Mouse (Mus musculus) spleen, embryonic (tissue): ENCODE data around the gene Fam166b.

ENCODE experiments used
- CTCF ChIA-PET: fragments of 350-600 bp; sonication (Branson Sonifier 250); formaldehyde crosslinking; loops from one replicate; lab custom pipeline; 2022; lab: Charles Lee

The Fam166b gene

DNA sequence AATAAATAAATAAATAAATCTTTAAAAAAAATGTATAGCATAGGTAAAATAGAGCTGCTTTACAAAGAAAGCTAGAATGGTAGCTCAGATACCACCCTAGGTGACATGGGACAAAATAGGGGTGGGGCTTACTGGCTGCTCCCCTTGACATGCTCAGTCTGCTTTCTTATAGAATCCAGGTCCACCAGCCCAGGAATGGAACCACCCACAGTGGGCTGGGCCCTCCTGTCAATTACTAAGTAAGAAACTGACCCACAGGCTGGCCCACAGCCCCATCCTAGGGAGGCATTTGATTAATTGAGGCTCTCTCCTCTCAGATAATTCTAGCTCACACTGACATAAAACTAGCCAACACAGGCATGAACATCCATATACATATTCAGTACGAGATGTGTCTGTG lies 3.9 kb upstream of the Fam166b start:
- CTCF ChIA-PET, result interaction anchor here (0.6 to 1.5 kb wide), 3 partner anchors 48 to 167 kb away, joined by 3 to 7 read pairs (median 3); no protein-coding TSS in a partner anchor

DNA sequence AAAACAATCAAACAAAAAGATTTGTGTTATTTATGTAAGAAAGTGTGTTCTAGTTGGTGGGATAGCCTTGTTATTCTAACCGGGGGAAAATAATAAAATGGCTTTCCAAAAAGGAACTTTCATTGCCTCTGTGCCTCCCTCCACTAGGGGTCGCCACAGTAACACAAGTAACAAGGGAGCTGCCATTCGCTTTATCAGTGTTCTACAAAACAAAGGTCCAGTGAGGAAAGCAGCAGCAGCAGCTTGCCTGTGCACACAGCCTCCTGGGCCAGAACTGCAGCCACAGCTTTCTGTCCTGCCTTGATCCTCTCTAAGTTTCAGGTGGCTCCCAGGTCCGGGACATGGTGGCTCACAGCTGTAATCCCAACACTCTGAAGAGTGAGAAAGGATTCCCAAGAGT lies 2.8 kb upstream of the Fam166b start:
- CTCF ChIA-PET, result interaction anchor here (0.5 to 1.3 kb wide), 6 partner anchors 25 to 345 kb away, joined by 3 to 6 read pairs (median 3); no protein-coding TSS in a partner anchor

DNA sequence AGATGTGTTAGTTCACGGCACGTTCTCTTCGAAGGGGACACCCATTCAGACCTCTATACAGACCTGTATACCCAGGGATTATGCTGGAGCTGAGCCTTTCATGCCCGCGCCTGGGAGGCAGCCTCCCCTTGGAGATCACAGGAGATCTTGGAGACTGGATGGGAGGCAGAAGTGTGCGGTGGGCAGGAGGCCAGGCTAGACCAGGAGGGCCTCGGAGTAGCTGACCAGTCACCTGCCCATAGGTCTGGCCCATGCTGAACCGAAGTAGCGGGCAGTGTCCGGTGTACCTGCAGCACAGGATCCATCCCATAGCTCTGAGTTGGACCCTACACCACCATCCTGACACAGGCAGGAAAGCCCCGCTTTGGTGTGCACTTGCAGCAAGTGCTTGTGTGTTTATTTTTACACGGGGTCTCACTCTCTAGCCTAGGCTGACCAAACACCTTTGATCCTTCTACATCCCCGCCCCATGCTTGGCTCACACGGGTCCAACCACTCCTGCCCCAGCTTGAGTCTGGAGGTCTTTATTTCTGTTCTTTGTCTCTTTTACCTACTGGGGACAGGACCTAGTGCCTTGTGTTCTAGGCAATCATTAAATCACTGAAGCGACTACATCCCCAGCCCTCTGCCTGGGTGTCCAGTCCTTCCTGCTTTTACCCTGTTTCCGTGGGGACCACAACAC lies 613 bp downstream of the Fam166b start:
- CTCF ChIA-PET, result interaction anchor here (0.7 kb wide), 1 partner anchor 51 kb away, joined by 3 read pairs; no protein-coding TSS in a partner anchor

DNA sequence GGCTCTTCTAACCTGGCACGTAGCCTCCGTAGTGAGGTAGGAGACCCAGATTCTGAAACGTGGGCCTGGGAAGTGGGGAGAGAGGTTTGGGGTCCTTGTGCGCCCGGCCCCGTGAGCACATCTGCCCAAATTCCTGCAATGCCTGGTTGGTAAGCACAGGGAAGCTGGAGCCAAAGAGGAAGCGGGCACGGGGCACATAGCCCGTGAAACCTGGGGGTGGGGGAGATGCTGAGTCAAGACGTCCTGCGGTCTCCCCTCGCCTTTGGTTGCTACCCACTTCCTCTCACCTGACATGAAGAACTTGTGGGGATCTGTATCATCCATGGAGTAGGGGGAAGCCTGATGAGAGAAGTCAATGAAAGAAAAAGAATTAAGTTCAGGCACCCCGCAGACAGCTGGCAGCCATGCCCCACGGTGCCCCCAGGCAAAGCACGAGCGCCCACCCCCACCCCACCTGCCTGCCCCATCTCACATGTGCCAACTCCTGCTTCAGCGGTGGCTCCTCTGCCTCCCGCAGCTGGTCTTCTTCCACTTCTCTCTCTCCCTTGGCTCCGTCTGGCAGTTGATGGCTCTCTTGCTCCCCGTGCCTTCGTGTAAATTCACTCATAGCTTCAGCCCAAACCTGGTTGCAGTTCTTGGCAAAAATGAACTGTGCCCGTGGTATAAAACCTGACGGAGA lies 1.3 kb downstream of the Fam166b start:
- CTCF ChIA-PET, result interaction anchor here (0.7 kb wide), 1 partner anchor 52 kb away, joined by 3 read pairs; no protein-coding TSS in a partner anchor

DNA sequence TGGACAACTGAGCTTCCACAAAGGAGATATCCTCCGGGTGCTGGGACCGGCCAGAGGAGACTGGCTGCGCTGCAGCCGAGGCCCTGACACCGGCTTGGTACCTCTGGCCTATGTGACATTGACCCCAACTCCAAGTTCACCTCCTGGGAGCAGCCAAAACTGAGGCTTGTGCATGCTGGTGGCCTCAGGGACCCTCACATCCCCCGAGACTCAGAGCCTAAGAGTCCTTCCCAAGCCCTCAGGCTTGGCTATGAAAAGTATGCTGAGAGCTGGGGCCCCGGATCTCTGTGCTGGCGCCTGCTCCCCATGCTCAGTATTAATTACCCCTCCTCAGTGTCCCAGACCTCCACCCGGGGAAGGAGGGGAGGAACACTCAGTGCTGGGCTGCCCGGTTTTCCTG lies 2.4 kb downstream of the Fam166b start:
- CTCF ChIA-PET, result no interaction called here

DNA sequence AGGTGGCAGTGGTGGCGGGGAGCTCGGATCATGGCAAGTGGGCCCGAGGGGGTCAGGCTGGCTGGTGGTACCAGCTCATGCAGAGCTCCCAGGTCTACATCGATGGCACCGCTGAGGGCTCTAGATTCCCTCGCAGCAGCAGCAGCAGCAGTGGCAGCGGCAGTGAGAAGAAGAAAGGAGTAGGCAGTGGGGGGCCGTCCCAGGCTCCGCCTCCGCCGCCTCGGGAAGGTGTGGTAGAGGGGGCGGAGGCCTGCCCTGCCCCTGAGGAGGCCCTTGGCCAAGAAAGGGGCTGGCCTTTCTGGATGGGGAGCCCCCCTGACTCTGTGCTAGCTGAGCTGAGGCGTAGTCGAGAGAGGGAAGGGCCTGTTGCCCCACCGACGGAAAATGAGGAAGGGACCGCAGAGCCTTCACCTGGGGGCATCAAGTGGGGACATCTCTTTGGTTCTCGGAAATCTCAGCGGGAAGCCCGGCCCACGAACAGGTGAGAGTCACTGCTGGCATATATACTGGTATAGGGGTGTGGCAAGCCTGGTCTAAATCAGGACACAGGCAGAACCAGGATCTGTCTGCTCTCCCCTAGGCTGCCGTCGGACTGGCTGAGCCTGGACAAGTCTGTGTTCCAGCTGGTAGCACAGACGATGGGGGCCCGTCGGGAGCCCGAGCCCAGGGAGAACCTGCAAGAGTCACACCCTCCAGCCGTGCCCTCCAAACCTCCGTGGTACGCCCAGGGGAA lies 3.1 kb downstream of the Fam166b start:
- CTCF ChIA-PET, result no interaction called here

DNA sequence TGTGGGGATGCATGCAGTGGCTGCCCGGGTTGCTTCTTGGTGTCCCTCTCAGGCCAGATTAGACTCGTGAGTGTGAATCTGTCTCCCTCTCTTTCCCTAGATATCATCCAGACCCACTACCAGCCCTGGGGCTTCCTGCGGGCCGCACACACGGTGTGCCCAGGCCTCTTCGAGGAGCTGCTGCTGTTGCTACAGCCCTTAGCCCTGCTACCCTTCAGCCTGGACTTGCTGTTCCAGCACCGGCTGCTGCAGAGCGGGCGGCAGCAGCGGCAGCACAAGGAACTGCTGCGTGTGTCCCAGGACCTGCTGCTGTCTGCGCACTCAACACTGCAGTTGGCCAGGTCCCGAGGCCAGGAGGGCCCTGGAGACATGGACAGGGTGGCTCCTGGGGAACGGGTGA lies 3.7 kb downstream of the Fam166b start:
- CTCF ChIA-PET, result no interaction called here

DNA sequence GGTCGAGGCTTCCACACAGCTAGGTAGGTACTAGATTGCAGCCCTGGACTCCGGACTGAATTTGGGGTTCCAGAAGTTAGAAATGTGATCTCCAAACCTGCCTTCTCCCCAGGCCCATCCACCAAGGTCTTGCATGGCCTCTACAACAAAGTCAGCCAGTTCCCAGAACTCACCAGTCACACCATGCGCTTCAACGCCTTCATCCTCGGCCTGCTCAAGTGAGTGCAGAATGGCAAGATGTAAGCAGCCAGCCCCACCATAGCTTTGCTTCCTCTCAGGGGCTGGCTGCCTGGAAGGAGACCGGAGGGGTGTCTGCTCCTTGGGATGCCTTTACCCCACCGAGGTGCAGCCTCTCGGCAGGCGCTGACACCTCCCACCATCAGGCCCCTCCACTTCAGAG lies 4.9 kb downstream of the Fam166b start:
- CTCF ChIA-PET, result interaction anchor here (1.0 kb wide), 1 partner anchor 55 kb away, joined by 6 read pairs; no protein-coding TSS in a partner anchor

DNA sequence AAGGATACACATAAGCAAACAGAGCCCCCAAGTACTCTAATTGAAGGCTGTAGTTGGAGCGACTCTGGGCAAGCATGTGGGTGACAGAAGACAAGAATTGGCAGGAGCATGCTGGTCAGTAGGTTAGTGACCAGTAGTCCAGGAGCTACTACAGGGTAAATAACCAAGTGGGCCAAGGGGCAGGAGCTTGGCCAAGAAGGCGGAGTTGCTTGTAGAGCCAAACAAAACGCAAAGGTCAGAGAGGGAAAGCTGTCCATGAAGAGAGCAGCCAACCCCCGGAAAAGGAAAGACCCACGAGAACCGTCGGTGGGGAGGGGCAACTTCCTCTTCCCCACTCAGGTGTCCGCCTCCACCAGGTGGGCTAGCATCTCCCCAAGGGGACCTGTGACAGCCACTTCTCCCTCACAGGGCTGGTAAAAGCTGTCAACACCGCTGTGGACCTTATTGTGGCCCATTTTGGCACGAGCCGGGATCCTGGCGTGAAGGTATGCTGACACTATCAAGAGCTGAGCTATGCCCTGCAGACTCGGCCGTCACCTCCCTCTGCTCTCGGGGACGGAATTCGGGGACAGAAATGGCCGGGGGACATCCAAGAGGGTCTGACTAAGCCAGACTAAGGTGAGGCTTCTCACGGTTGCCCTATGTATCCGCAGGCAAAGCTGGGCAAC lies 5.5 kb downstream of the Fam166b start:
- CTCF ChIA-PET, result interaction anchor here (0.5 kb wide), 1 partner anchor 333 kb away, joined by 4 read pairs; no protein-coding TSS in a partner anchor

DNA sequence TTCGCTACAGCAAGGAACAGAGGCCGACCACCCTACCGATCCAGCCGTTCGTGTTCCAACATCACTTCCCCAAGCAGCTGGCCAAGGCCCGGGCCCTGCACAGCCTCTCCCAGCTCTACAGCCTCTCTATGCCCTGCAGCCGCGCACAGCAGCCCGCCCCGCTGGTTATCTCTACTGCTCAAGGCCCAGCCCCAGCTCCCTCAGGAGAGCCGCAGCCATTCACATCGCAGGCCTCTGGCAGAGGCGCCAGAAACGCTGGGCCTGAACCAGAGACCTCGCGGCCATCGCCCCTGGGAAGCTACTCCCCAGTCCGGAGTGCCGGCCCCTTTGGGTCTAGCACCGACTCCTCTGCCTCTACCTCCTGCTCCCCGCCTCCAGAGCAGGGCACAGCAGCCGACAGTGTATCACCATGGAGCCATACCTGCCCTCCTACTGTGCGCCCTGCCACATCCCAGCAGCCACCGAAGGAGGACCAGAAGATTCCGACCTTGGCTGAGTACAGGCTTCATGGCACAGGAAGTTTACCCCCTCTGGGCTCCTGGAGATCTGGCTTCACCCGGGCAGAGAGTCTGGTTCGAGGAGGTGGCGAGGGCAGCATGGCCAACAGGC lies 7.2 kb downstream of the Fam166b start:
- CTCF ChIA-PET, result no interaction called here

DNA sequence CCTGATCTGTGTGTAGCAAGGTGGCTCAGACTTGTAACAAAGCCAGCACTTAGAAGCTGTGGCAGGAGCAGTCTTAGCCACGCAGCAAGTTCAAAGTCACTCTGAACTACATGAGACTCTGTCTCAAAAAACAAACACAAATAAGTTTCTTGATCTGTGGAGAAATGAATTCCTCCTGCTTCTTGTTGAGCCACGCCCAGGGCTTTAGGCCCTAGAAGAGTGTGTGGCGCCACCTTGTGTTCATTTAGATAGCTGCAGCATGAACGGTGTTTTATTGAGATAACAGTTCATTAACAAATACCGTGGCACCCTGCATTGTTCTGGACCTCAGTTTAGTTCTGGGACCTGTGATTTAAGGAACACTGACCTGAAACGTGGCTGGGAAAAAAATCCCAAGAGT lies 8.6 kb downstream of the Fam166b start:
- CTCF ChIA-PET, result no interaction called here

DNA sequence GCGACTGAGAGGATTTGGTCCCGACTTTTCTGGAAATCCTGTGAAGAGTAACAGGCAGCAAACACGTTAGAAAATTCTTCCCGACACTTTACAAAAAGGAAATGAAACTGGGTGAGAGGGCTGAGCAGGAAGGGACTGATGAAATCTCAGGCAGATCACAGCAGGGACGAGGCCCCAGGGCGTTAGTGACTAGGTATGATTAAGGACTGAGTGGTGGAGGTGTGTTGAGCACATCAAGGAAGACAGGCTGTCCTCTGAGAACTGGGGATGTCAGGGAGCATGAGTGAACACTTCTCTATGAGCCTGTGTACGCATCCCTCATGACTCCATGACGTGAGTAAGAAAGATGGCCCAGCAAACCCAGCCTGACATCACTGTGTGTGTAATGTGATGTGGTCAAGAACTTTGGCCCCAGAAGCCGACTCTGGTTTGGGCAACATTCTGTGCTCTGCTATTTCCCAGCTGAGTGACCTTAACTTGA lies 9.1 kb downstream of the Fam166b start:
- CTCF ChIA-PET, result no interaction called here

DNA sequence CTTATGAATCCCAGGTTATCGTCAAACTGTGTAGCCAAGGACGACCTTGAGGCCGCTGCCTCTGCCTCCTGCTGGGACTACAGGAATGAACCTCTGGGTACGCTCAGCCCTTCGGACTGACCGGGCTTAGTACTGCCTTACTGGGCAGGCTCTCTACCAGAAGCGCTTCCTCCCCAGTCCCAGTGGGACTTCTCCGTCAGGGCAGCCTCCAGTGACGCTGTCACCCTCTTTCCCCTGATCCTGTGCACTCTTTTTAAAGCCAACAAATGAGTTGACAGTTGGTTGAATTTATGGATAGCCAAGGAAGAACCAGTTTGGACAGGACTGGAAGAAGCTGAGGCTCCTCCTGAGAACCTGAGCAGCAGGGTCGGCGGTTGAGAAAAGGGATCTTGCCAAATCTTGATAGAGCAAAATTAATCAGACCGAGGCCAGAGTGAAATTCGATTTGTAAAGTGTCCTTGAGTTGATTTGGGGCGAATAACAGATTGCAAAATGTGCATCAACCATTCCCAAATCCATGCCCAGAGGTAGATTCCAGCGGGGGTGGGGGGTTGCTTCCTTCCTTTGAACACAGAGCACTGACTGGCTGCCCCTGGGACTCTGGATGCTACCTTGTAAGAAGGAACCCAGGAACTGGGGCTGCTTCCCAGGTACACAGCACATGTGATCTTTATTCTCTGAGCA lies 9.8 kb downstream of the Fam166b start:
- CTCF ChIA-PET, result no interaction called here

DNA sequence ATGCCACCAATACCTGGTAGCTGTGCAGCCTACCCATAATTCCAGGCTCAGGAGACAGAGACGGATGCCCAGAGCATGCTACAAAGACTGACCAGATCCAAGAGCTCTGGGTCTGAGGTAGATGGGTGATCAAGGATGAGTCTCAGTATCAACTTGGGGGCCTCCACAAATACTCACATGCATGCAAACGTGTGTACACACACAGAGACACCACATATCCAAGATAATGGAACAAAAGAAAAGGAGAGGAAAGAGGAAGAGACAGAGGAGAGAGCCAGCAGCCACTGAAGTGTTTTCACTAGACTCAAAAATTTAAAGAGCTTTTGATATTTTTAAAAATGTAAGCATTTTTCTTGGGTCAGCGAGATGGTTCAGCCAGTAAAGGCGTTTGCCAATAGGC lies 10.5 kb downstream of the Fam166b start:
- CTCF ChIA-PET, result no interaction called here

DNA sequence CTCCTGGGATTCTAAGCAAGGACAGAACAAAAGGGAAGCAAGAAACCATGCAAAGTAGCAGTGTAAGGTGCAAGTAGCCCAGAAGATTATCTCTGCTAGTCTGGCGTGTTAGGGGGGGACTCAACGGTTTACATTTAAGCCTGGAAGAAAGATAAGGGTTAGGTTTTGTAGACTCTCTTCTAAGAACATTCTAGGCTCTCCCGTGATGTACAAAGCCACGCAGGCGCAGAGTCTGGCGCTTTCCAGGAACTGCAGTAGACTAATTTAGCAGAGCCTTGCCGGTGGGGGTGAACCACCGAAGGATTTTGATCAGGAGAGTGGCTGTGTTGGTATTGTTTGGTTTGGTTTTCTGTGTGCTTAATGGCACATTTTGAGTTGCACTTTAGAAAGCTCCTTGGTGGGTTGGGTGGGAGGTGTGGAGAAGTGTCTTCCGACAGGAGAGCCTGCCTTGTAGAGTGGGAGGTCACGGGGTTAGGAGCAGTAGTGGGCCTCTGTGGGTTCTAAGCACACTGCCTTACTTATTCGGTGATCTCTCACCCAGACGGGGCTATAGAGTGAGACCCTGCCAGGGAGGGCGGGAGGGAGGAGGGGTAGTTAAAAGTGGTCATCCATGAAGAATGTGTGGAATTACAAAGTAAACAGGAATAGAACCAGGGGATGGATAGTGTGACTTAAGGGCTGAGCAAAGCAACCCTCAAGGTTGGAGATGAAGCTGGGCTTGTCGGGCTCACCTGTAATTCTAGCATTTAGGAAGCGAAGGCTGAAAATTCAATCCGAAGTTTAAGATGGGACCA lies 11.5 kb downstream of the Fam166b start:
- CTCF ChIA-PET, result no interaction called here

DNA sequence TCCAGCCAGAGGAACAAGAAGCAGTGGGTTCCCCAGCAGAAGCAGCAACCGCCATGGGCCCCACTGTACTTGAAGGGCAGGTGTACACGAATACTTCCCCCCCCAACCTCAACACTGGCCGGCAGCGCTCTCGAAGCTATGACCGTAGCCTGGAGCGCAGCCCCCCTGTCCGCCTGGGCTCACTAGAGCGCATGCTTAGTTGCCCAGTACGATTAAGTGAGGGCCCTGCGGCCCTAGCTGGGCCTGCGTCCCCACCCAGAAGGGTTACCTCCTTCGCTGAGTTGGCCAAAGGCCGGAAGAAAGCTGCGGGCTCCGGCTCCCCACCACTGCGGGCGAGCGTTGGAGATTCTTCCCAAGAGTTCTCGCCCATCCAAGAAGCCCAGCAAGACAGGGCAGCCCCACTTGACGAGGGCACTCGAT lies 12.9 kb downstream of the Fam166b start:
- CTCF ChIA-PET, result no interaction called here

DNA sequence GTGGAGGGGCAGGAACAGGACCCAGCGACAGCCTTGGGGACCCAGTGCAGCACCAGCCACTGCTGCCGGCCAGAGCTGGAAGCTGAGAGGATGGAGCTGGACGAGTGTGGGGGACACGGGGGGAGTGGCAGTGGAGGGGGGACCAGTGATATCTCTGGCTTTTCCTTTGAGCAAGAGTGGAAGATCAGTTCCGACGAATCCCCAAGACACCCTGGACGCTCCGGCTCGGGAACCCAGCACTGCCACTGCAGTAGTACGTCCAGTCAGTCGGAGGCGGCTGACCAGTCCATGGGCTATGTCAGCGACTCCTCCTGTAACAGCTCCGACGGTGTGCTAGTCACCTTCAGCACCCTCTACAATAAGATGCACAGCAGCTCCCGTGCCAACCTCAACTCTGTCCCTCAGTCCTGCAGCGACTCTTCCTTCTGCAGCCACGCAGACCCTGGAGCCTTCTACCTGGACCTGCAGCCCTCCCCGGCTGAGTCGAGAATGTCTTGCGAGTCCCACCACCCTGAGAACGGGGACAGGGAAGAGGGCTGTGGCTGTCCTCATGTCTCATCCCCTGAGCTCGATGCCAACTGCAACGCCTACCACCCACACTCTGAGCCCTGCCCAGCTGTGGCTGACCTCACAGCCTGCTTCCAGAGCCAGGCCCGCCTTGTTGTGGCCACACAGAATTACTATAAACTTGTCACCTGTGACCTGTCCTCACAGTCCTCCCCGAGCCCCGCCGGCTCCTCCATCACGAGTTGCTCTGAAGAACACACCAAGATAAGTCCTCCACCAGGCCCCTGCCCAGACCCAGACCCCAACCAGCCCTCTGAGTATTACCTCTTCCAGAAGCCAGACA lies 13.5 kb downstream of the Fam166b start:
- CTCF ChIA-PET, result no interaction called here

DNA sequence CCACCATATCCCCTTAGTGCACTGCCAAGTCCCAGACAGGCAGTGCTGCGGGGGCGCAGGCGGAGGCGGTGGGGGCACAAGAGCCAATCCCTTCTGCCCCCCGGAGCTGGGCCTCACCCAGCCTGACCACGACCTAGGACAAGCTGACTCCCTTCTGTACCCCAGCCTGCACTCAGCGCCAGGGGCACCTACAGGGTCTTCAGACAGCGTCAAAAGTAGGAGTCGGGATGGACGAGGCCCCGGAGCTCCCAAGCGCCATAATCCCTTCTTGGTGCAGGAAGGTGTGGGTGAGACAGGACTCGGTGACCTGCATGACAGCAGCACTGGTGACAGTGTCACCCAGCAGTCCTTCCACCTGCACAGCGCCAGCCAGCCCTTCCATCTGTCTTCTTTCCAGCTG lies 14.2 kb downstream of the Fam166b start:
- CTCF ChIA-PET, result no interaction called here
